Mouse (Mus musculus) stomach, embryonic 15.5 days (tissue): ENCODE results near the gene Barx1. TPM values are rescaled to one million over a fixed set of nuclear protein-coding genes. Genes with fewer than 3 reads are reported as not detected.

Source experiments
- ATAC-seq: fragments of 200-750 bp; cut with Nextera tagmentation; 2 replicates; pipeline ENCODE4 v1.8.0; 2017; ENCODE audit warnings: low read depth, moderate number of reproducible peaks, moderate TSS enrichment; ENCODE audit not compliant: insufficient read depth, low FRiP score
- H3K27ac ChIP-seq: fragments of 300-500 bp; sonication (generic); 2 replicates; pipeline ENCODE4 v1.5.1; 2015; ENCODE audit warnings: mild to moderate bottlenecking, inconsistent platforms
- H3K27me3 ChIP-seq: fragments of 300-500 bp; sonication (generic); replicated peaks from 2 replicates; pipeline ENCODE4 v1.6.1; 2015; ENCODE audit warnings: inconsistent platforms
- H3K36me3 ChIP-seq: fragments of 300-500 bp; sonication (generic); 2 replicates; pipeline ENCODE4 v1.6.1; 2015; ENCODE audit warnings: inconsistent platforms
- H3K4me1 ChIP-seq: fragments of 300-500 bp; sonication (generic); 2 replicates; pipeline ENCODE4 v1.6.1; 2015; ENCODE audit warnings: inconsistent platforms
- H3K4me2 ChIP-seq: fragments of 300-500 bp; sonication (generic); 2 replicates; pipeline ENCODE4 v1.6.1; 2015; ENCODE audit warnings: mild to moderate bottlenecking, inconsistent platforms
- H3K4me3 ChIP-seq: fragments of 300-500 bp; sonication (generic); replicated peaks from 2 replicates; pipeline ENCODE4 v1.5.1; 2015; ENCODE audit warnings: inconsistent platforms
- H3K9ac ChIP-seq: fragments of 300-500 bp; sonication (generic); 2 replicates; pipeline ENCODE4 v1.6.1; 2015; ENCODE audit warnings: inconsistent platforms
- H3K9me3 ChIP-seq: fragments of 300-500 bp; sonication (generic); 2 replicates; pipeline ENCODE4 v1.6.1; 2016; ENCODE audit warnings: inconsistent platforms
- WGBS: fragments of 180-500 bp; shearing (Covaris S2); methylation state at CpG from one replicate; pipeline ENCODE4 v1.1.7; 2015; 5-methylcytosine and 5-hydroxymethylcytosine counted together
- polyA plus RNA-seq: library from polyadenylated mRNA; unstranded; fragments of >200 nt; fragmentation: Nextera tagmentation; extraction: Ambion mirVana; gene quantifications from 2 replicates; pipeline ENCODE4 v1.2.1, GENCODE M21; 2015

The Barx1 gene
- polyA plus RNA-seq, 1 experiment from 2014 or later = 173 TPM

GRCm38 (mm10) chr13:48663211-48663987 is 601 bp downstream of the Barx1 start:
- ATAC-seq = no peak
- peak overlapping the region; percentile 71 for H3K9ac ChIP-seq
- H3K36me3 ChIP-seq = no peaks in the 10 kb centered on the region
- WGBS = 3% methylated on average over 53 of the region's 54 CpGs
- no peaks in the 10 kb centered on the region for H3K9me3 ChIP-seq
- H3K27ac ChIP-seq = peak overlapping the region; percentile 87
- peak overlapping the region; percentile 62 for H3K4me2 ChIP-seq
- peak overlapping the region; percentile 61 for H3K4me3 ChIP-seq
- H3K27me3 ChIP-seq = peaks cover 60% of the 10 kb centered on the region
- H3K4me1 ChIP-seq = peaks cover 24% of the 10 kb centered on the region

- no peaks in the 10 kb centered on the region for H3K36me3 ChIP-seq
- no peak for ATAC-seq
- H3K4me2 ChIP-seq = peak overlapping the region; percentile 62
- H3K27ac ChIP-seq = peak overlapping the region; percentile 87
- WGBS = 12% methylated on average over 7 of the region's 7 CpGs
- H3K4me3 ChIP-seq = peak overlapping the region; percentile 61
- H3K9ac ChIP-seq = peak overlapping the region; percentile 71
- peaks cover 18% of the 10 kb centered on the region for H3K4me1 ChIP-seq
- H3K9me3 ChIP-seq = no peaks in the 10 kb centered on the region
- H3K27me3 ChIP-seq = peaks cover 60% of the 10 kb centered on the region
Measured at GRCm38 (mm10) chr13:48663988-48664339, 1.2 kb downstream of the Barx1 start.

- H3K4me2 ChIP-seq = peak overlapping the region; percentile 62
- no peak for ATAC-seq
- H3K9me3 ChIP-seq = no peaks in the 10 kb centered on the region
- H3K27me3 ChIP-seq = peaks cover 60% of the 10 kb centered on the region
- H3K27ac ChIP-seq = peak overlapping the region; percentile 18; the same call in 1 of the 2 replicates
- H3K4me1 ChIP-seq = peaks cover 16% of the 10 kb centered on the region
- H3K4me3 ChIP-seq = peak overlapping the region; percentile 61
- no peaks in the 10 kb centered on the region for H3K36me3 ChIP-seq
- WGBS = 2% methylated on average over 39 of the region's 39 CpGs
- H3K9ac ChIP-seq = peak overlapping the region; percentile 33
Measured at GRCm38 (mm10) chr13:48664916-48665655, 2.3 kb downstream of the Barx1 start.

DNA sequence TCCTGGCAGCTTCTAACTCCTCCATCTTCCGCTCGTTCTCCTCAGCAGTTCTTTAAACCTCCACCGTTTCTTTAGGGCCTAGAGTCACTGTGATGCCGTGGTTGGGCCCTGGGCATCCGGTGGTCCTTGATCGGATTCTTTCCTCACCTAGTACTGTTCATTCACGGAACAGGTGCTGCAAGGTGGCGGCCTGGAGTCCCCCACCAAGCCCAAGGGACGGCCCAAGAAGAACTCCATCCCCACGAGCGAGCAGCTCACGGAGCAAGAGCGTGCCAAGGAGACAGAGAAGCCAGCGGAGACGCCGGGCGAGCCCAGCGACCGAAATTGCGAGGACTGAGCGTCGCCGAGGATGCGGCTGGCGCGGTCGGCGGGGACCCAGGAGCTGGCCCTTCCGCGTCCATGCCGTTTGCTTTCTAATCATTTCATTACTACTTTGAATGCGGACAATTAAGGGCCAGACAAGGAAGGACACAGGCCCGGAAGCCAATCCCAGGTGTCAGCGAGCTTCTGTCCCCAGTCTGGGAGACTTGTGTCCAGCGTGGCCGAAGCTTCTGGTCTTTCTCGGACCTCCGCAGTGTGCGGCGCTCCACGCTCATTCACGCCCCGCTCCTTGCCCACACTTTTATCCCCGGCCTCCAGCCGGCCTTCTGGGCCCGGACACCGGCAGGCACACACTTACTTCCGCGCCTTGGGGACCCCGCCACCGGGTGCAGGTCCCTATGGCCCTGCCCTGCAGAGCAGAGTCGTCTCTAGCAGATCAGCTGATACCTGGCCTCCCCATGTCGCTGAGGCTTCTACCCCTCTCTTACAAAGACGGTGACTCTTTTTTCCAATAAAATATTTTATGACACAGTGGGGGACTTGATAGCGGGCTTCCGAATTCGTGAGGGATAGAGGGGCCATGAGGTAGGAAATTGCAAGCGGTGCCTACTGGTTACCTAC is 3.1 kb downstream of the Barx1 start:
- peaks cover 12% of the 10 kb centered on the region; the same call in 1 of the 2 replicates for H3K4me1 ChIP-seq
- H3K27me3 ChIP-seq = peaks cover 60% of the 10 kb centered on the region
- H3K4me3 ChIP-seq = peak overlapping the region; percentile 61
- H3K9ac ChIP-seq = peak overlapping the region; percentile 33; the same call in 1 of the 2 replicates
- no peak for ATAC-seq
- no peaks in the 10 kb centered on the region for H3K36me3 ChIP-seq
- no peaks in the 10 kb centered on the region for H3K9me3 ChIP-seq
- 5% methylated on average over 58 of the region's 58 CpGs for WGBS
- peak overlapping the region; percentile 62 for H3K4me2 ChIP-seq
- 0 out of 2 replicates have a peak overlapping the region, but pooled peaks have one; percentile 13 for H3K27ac ChIP-seq

DNA sequence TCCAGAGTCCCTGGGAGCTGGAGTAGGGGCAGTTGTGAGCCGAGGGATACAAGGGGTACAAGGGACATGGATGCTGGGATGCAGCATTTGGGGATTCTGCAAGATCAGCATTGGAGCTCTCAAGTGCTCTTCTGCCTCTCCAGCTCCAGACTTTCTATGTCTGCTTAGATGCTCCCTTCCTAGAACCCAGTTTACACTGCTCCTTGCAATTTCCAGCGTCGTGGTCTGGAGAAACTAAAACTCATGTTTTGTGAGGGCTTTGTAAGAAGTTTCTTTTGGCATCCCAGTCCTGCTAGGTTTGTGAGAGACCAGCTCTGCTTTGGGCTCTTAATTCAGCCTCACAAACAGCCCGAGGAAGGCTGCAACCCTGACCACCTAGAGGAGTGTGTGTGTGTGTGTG is 4.7 kb downstream of the Barx1 start:
- Histone ChIP-seq H3K27me3 (peaks cover 48% of the 10 kb centered on the region), H3K4me2 (peak overlapping the region; percentile 62; the same call in 1 of the 2 replicates), H3K9ac (no peak overlapping the region), H3K36me3 (no peaks in the 10 kb centered on the region), H3K27ac (peak overlapping the region; percentile 14; the same call in 1 of the 2 replicates), H3K9me3 (no peaks in the 10 kb centered on the region), H3K4me3 (no peak overlapping the region), H3K4me1 (peaks cover 16% of the 10 kb centered on the region)
- ATAC-seq = no peak
- WGBS = 2% methylated on average over 4 of the region's 4 CpGs

GRCm38 (mm10) chr13:48668091-48668975 is 5.5 kb downstream of the Barx1 start:
- Histone ChIP-seq H3K27me3 (peaks cover 41% of the 10 kb centered on the region), H3K4me3 (peak overlapping the region; percentile 32), H3K4me2 (peak overlapping the region; percentile 50), H3K27ac (peak overlapping the region; percentile 53), H3K4me1 (peaks cover 13% of the 10 kb centered on the region), H3K36me3 (no peaks in the 10 kb centered on the region), H3K9ac (peak overlapping the region; percentile 4; the same call in 1 of the 2 replicates), H3K9me3 (no peaks in the 10 kb centered on the region)
- WGBS = 2% methylated on average over 33 of the region's 33 CpGs
- no peak for ATAC-seq

GRCm38 (mm10) chr13:48668976-48669534 is 6.3 kb downstream of the Barx1 start:
- H3K9ac ChIP-seq = peak overlapping the region; percentile 4; the same call in 1 of the 2 replicates
- peaks cover 35% of the 10 kb centered on the region for H3K27me3 ChIP-seq
- peak overlapping the region; percentile 53 for H3K27ac ChIP-seq
- peak overlapping the region; percentile 32 for H3K4me3 ChIP-seq
- peaks cover 13% of the 10 kb centered on the region for H3K4me1 ChIP-seq
- ATAC-seq = no peak
- peak overlapping the region; percentile 50 for H3K4me2 ChIP-seq
- no peaks in the 10 kb centered on the region for H3K36me3 ChIP-seq
- no peaks in the 10 kb centered on the region for H3K9me3 ChIP-seq
- under 1% methylated on average over 34 of the region's 34 CpGs for WGBS

- H3K27me3 ChIP-seq = peaks cover 13% of the 10 kb centered on the region
- H3K9me3 ChIP-seq = no peaks in the 10 kb centered on the region
- ATAC-seq = no peak
- 2% methylated on average over 24 of the region's 24 CpGs for WGBS
- H3K4me1 ChIP-seq = peaks cover 10% of the 10 kb centered on the region
- peak overlapping the region; percentile 29 for H3K4me3 ChIP-seq
- peak overlapping the region; percentile 16; the same call in 1 of the 2 replicates for H3K27ac ChIP-seq
- H3K4me2 ChIP-seq = peak overlapping the region; percentile 52
- H3K36me3 ChIP-seq = no peaks in the 10 kb centered on the region
- H3K9ac ChIP-seq = no peak overlapping the region
Measured at GRCm38 (mm10) chr13:48672312-48672840, 9.6 kb downstream of the Barx1 start.

GRCm38 (mm10) chr13:48674609-48675008 is 11.8 kb downstream of the Barx1 start:
- Histone ChIP-seq H3K27ac (no peak overlapping the region), H3K4me3 (no peak overlapping the region), H3K4me2 (no peak overlapping the region), H3K36me3 (no peaks in the 10 kb centered on the region), H3K9ac (no peak overlapping the region), H3K27me3 (peaks cover 13% of the 10 kb centered on the region), H3K9me3 (no peaks in the 10 kb centered on the region), H3K4me1 (peaks cover 7% of the 10 kb centered on the region; the same call in 1 of the 2 replicates)
- 73% methylated on average over 5 of the region's 5 CpGs for WGBS
- ATAC-seq = no peak

DNA sequence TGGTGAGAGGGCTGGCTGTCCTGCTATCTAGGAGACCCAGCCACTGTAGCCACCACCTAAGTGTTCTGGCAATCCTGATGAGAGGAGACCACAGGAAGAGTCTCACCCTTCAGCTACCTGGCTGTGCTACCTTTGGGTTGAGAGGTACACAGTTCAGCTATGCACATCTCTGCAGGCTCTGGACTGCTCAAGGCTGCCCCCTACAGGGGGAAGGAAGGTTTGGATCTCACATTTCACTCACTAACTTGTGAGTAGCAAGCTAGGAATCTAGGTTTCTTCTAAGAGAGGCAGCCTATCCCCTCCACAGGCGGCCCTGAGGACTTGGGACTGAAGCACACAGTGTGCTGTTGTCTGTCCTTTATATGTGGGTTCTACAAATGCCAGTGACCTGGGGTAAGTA is 16.6 kb downstream of the Barx1 start:
- H3K9ac ChIP-seq = no peak overlapping the region
- H3K4me1 ChIP-seq = no peaks in the 10 kb centered on the region
- 53% methylated on average over 1 of the region's 1 CpGs for WGBS
- H3K9me3 ChIP-seq = no peaks in the 10 kb centered on the region
- 0 out of 2 replicates have a peak, but pooled peaks cover 4% of the 10 kb centered on the region for H3K27me3 ChIP-seq
- H3K36me3 ChIP-seq = no peaks in the 10 kb centered on the region
- no peak for ATAC-seq
- no peak overlapping the region for H3K4me3 ChIP-seq
- no peak overlapping the region for H3K4me2 ChIP-seq
- H3K27ac ChIP-seq = no peak overlapping the region
